Mouse (Mus musculus) induced T-regulatory cell, adult 2 months (primary cell): ENCODE measurements around the gene 5730480H06Rik.

ENCODE experiments used
- DNase-seq: peaks from one replicate; pipeline ENCODE4 v3.0.0-alpha.2; 2012; ENCODE audit warnings: low read depth

5730480H06Rik gene

GRCm38 (mm10) chr5:48421957-48422356 is 94.2 kb downstream of the 5730480H06Rik start:
- no peak for DNase-seq

GRCm38 (mm10) chr5:48430459-48430858 is 102.7 kb downstream of the 5730480H06Rik start:
- DNase-seq, result no peak

GRCm38 (mm10) chr5:48448888-48449287 is 121.1 kb downstream of the 5730480H06Rik start:
- DNase-seq, result no peak

- no peak for DNase-seq
Observed at GRCm38 (mm10) chr5:48460221-48460620, 132.5 kb downstream of the 5730480H06Rik start.
